Mouse (Mus musculus): ENCODE measurements around the gene Mosmo. TPM values are rescaled to one million over a fixed set of nuclear protein-coding genes. Genes with fewer than 3 reads are reported as not detected.

Gene Mosmo
- polyA plus RNA-seq (2014; fragmentation: Illumina TruSeq; extraction: RNeasy Lipid Tissue Mini Kit (QIAGEN cat#74804); ENCODE audit: low read depth, low replicate concordance): 23.5 TPM

GRCm38 (mm10) chr7:120677001-120677643, at the start of gene Mosmo:
TSS of gene Mosmo (plus strand) at chr7:120677618.

GRCm38 (mm10) chr7:120634711-120635361, 42.6 kb upstream of the Mosmo start, which contains the start of gene Uqcrc2:
TSS of gene Uqcrc2 (plus strand) at chr7:120635176.

GRCm38 (mm10) chr7:120670153-120670875, 7.1 kb upstream of the Mosmo start, which contains the start of gene Pdzd9:
TSS of gene Pdzd9 (minus strand) at chr7:120670343.

GRCm38 (mm10) chr7:120739018-120739417, 61.6 kb downstream of the Mosmo start, which contains the start of gene Vwa3a:
TSS of gene Vwa3a (plus strand) at chr7:120739318.

Other genes with a start within 250 kb of the Mosmo start
- 184 TPM for gene Uqcrc2, start 42.4 kb upstream of the Mosmo start, polyA plus RNA-seq (2014; fragmentation: Illumina TruSeq; extraction: RNeasy Lipid Tissue Mini Kit (QIAGEN cat#74804); ENCODE audit: low read depth, low replicate concordance)
- gene Pdzd9, start 7.3 kb upstream of the Mosmo start, polyA plus RNA-seq (2014; fragmentation: Illumina TruSeq; extraction: RNeasy Lipid Tissue Mini Kit (QIAGEN cat#74804); ENCODE audit: low read depth, low replicate concordance): 203 TPM
- gene Vwa3a, start 61.7 kb downstream of the Mosmo start, polyA plus RNA-seq (2014; fragmentation: Illumina TruSeq; extraction: RNeasy Lipid Tissue Mini Kit (QIAGEN cat#74804); ENCODE audit: low read depth, low replicate concordance): 58.7 TPM
- not detected for gene Gm5737, start 134.7 kb downstream of the Mosmo start, polyA plus RNA-seq (2014; fragmentation: Illumina TruSeq; extraction: RNeasy Lipid Tissue Mini Kit (QIAGEN cat#74804); ENCODE audit: low read depth, low replicate concordance)
- gene Eef2k, start 165.2 kb downstream of the Mosmo start, polyA plus RNA-seq (2014; fragmentation: Illumina TruSeq; extraction: RNeasy Lipid Tissue Mini Kit (QIAGEN cat#74804); ENCODE audit: low read depth, low replicate concordance): 2.0 TPM
- 9.1 TPM for gene Polr3e, start 240.1 kb downstream of the Mosmo start, polyA plus RNA-seq (2014; fragmentation: Illumina TruSeq; extraction: RNeasy Lipid Tissue Mini Kit (QIAGEN cat#74804); ENCODE audit: low read depth, low replicate concordance)